20 mouse cellular contexts compared by ENCODE assay signal in the genomic region with DNA sequence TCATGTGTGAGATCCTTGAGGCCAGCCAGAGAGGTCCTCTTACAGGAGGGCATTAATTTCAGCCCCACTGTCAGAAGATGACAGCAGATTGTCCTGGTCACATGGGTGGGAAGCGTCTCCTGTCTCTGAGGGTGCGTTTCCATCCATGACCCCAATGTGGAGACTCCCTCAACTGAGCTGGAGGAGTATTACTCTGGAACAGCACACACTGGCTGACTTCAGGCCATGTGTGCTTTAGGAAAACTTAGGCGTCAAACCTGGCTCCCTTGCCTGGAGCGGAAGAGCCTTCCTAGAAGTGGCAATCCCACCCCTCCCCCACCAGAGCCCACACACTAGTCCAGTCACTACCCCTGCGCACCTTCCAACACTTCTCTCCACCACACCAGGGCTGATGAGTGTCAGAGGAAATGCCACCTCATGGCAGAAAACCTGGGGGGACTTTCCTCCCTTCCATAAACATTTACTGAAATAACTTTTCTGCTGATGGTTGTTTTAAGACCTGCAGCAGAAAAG. TPM values are rescaled to one million over a fixed set of nuclear protein-coding genes. Genes with fewer than 3 reads are reported as not detected.
DNase-seq lines count a peak whose midpoint lies in the region; ATAC-seq and TF ChIP-seq lines count a peak whose summit lies in the region.
"Had no signal": no experiment of that assay in that cellular context is flagged by ENCODE, and none has a peak within 500 bp of the region (broad histone marks: within the 10 kb centered on the region; RNA-seq: fewer than 3 reads in every experiment).

No protein-coding gene starts in this region.

- intact Hi-C loops in heart, postnatal 25 days (cut with DNase I), result no loop called here

- H3K9ac ChIP-seq in heart, embryonic 15.5 days, result no peak overlapping the region
- H3K9ac ChIP-seq in lung, embryonic 16.5 days (ENCODE audit: low read length), result no peak overlapping the region
- no peak overlapping the region for H3K9ac ChIP-seq in limb, embryonic 14.5 days (ENCODE audit: low read depth, low read length, severe bottlenecking)
- H3K9ac ChIP-seq: embryonic facial prominence, embryonic 15.5 days; forebrain, postnatal 0 days; liver, postnatal 0 days; midbrain, embryonic 15.5 days had no signal

- no peak overlapping the region for H3K4me3 ChIP-seq in heart, embryonic 15.5 days
- H3K4me3 ChIP-seq in lung, embryonic 16.5 days (ENCODE audit: low read length), result no peak overlapping the region
- no peak overlapping the region for H3K4me3 ChIP-seq in limb, embryonic 14.5 days (replicated peaks; ENCODE audit: low read length)
- H3K4me3 ChIP-seq: embryonic facial prominence, embryonic 15.5 days; gastrocnemius, adult 2 months; megakaryocyte, embryonic 14.5 days; midbrain, embryonic 15.5 days; myocyte had no signal

- no peak for TF ChIP-seq POLR2A in limb, embryonic 14.5 days (IDR thresholded peaks at IDR 0.05; ENCODE audit: borderline replicate concordance, extremely low read depth, insufficient read depth, insufficient read length)

- no peaks in the 10 kb centered on the region for H3K36me3 ChIP-seq in heart, embryonic 15.5 days
- H3K36me3 ChIP-seq in lung, embryonic 16.5 days (ENCODE audit: control insufficient read depth, insufficient read depth, low read length), result no peaks in the 10 kb centered on the region
- no peaks in the 10 kb centered on the region for H3K36me3 ChIP-seq in limb, embryonic 14.5 days (ENCODE audit: control insufficient read depth, insufficient read depth, low read length)
- H3K36me3 ChIP-seq: embryonic facial prominence, embryonic 15.5 days; midbrain, embryonic 15.5 days had no signal

- ATAC-seq in heart, embryonic 15.5 days (replicated peaks; ENCODE audit: insufficient number of reproducible peaks, insufficient read depth, low FRiP score, low read depth), result no peak; the same call in 1 of the 2 replicates
- ATAC-seq in lung, embryonic 16.5 days (ENCODE audit: low read depth), result peak; percentile 29; the same call in 1 of the 2 replicates
- ATAC-seq in limb, embryonic 14.5 days (ENCODE audit: low FRiP score, low read depth), result peak; percentile 65; the same call in 1 of the 2 replicates
- ATAC-seq: forebrain, postnatal 0 days; hindbrain, embryonic 16.5 days; liver, postnatal 0 days; midbrain, embryonic 15.5 days had no signal

- 34% methylated on average over 5 of the region's 5 CpGs for WGBS in heart, embryonic 15.5 days
- WGBS in lung, embryonic 16.5 days, result 32% methylated on average over 5 of the region's 5 CpGs
- WGBS in limb, embryonic 14.5 days, result 43% methylated on average over 5 of the region's 5 CpGs

- peaks cover 17% of the 10 kb centered on the region for H3K4me1 ChIP-seq in heart, embryonic 15.5 days (replicated peaks)
- H3K4me1 ChIP-seq in lung, embryonic 16.5 days (replicated peaks; ENCODE audit: control insufficient read depth, insufficient read depth, low read length), result peaks cover 8% of the 10 kb centered on the region
- peaks cover 10% of the 10 kb centered on the region for H3K4me1 ChIP-seq in limb, embryonic 14.5 days (ENCODE audit: control insufficient read depth, insufficient read depth, low read length)
- H3K4me1 ChIP-seq: midbrain, embryonic 15.5 days had no signal

- no peaks in the 10 kb centered on the region for H3K27me3 ChIP-seq in heart, embryonic 15.5 days
- no peaks in the 10 kb centered on the region for H3K27me3 ChIP-seq in lung, embryonic 16.5 days (ENCODE audit: control insufficient read depth, insufficient read depth, low read depth, low read length)
- no peaks in the 10 kb centered on the region for H3K27me3 ChIP-seq in limb, embryonic 14.5 days (ENCODE audit: control insufficient read depth, insufficient read depth, low read length)
- H3K27me3 ChIP-seq: embryonic facial prominence, embryonic 15.5 days; midbrain, embryonic 15.5 days had no signal

- no peak overlapping the region for H3K4me2 ChIP-seq in heart, embryonic 15.5 days
- no peak overlapping the region for H3K4me2 ChIP-seq in lung, embryonic 16.5 days (ENCODE audit: low read depth, low read length)
- no peak overlapping the region for H3K4me2 ChIP-seq in limb, embryonic 14.5 days (replicated peaks; ENCODE audit: low read depth, low read length, severe bottlenecking)
- H3K4me2 ChIP-seq: embryonic facial prominence, embryonic 15.5 days; midbrain, embryonic 15.5 days had no signal

- H3K9me3 ChIP-seq in heart, embryonic 15.5 days (replicated peaks), result no peaks in the 10 kb centered on the region
- H3K9me3 ChIP-seq in lung, embryonic 16.5 days (ENCODE audit: control insufficient read depth, low read length), result no peaks in the 10 kb centered on the region
- H3K9me3 ChIP-seq in limb, embryonic 14.5 days (ENCODE audit: control insufficient read depth, low read length), result no peaks in the 10 kb centered on the region
- H3K9me3 ChIP-seq: embryonic facial prominence, embryonic 15.5 days; midbrain, embryonic 15.5 days had no signal

- peak overlapping the region; percentile 45 for H3K27ac ChIP-seq in heart, embryonic 15.5 days
- H3K27ac ChIP-seq in lung, embryonic 16.5 days (ENCODE audit: low read length), result no peak overlapping the region
- H3K27ac ChIP-seq in limb, embryonic 14.5 days (replicated peaks; ENCODE audit: low read depth, low read length), result peak overlapping the region; percentile 49
- H3K27ac ChIP-seq: embryonic facial prominence, embryonic 15.5 days; gastrocnemius, adult 2 months; midbrain, embryonic 15.5 days had no signal

- no peak for DNase-seq in heart, postnatal 25 days (ENCODE audit: low spot score)
- no peak for DNase-seq in lung, adult 18-20 months
- DNase-seq in limb, embryonic 14.5 days (ENCODE audit: low spot score), result peak; percentile 33
- DNase-seq in ovary, adult 18-20 months (ENCODE audit: low spot score), result no peak
- DNase-seq in adrenal gland, postnatal 14 days, result no peak
- DNase-seq: adrenal gland, adult 2 months; cerebellum, adult 9-11 months; forebrain, postnatal 0 days; gastrocnemius, adult 2 months; kidney, adult 18-20 months; liver, postnatal 0 days; spleen, adult 18-20 months; thymus, adult 2 months had no signal

RNA-seq across cellular contexts. Expression of a gene that starts 8.9 kb away (rescaled TPM):
- polyA plus RNA-seq in heart, embryonic 15.5 days (2015; fragmentation: Nextera tagmentation; extraction: Ambion mirVana), result 0.37 and 0.96 TPM in 2 replicates
- total RNA-seq in heart, postnatal 25 days (2021), result 1 to 10 TPM; 8.8 to 9.2 TPM
- polyA plus RNA-seq in lung, embryonic 16.5 days (2015; fragmentation: Nextera tagmentation; extraction: Ambion mirVana), result 0.49 and 0.87 TPM in 2 replicates
- polyA plus RNA-seq in limb, embryonic 14.5 days (2012; rRNA removed), result 37.7 and 43.9 TPM in 2 replicates
- 3.2 and 3.8 TPM in 2 replicates for polyA plus RNA-seq in limb, embryonic 14.5 days (2014; fragmentation: Nextera tagmentation; extraction: Ambion mirVana)
- 16.7 and 18.7 TPM in 2 replicates for total RNA-seq in adrenal gland, postnatal 14 days (2021)
